Mouse (Mus musculus) lung, embryonic 14.5 days (tissue): ENCODE measurements around the gene Fgf13. TPM values are rescaled to one million over a fixed set of nuclear protein-coding genes. Genes with fewer than 3 reads are reported as not detected.

Experiments
- ATAC-seq: fragments of 200-750 bp; cut with Nextera tagmentation; 2 replicates; pipeline ENCODE4 v1.8.0; 2017; ENCODE audit warnings: mild to moderate bottlenecking, moderate TSS enrichment, moderate library complexity; ENCODE audit not compliant: insufficient read depth
- DNase-seq: peaks from one replicate; pipeline ENCODE4 v3.0.0-alpha.2; 2015
- H3K27ac ChIP-seq: fragments of 300-500 bp; sonication (generic); 2 replicates; pipeline ENCODE4 v1.5.1; 2014; ENCODE audit warnings: low read depth, mild to moderate bottlenecking, moderate library complexity
- H3K27me3 ChIP-seq: fragments of 300-500 bp; sonication (generic); 2 replicates; pipeline ENCODE4 v1.6.1; 2014; ENCODE audit warnings: low read length, control low read depth; ENCODE audit not compliant: insufficient read depth
- H3K36me3 ChIP-seq: fragments of 300-500 bp; sonication (generic); 2 replicates; pipeline ENCODE4 v1.6.1; 2014; ENCODE audit warnings: control low read depth; ENCODE audit not compliant: insufficient read depth
- H3K4me1 ChIP-seq: fragments of 300-500 bp; sonication (generic); 2 replicates; pipeline ENCODE4 v1.6.1; 2014; ENCODE audit warnings: antibody characterized with exemption, control low read depth; ENCODE audit not compliant: insufficient read depth
- H3K4me2 ChIP-seq: fragments of 300-500 bp; sonication (generic); 2 replicates; pipeline ENCODE4 v1.6.1; 2014; ENCODE audit warnings: mild to moderate bottlenecking
- H3K4me3 ChIP-seq: fragments of 300-500 bp; sonication (generic); 2 replicates; pipeline ENCODE4 v1.5.1; 2014; ENCODE audit warnings: low read depth, low read length
- H3K9ac ChIP-seq: fragments of 300-500 bp; sonication (generic); 2 replicates; pipeline ENCODE4 v1.6.1; 2014
- H3K9me3 ChIP-seq: fragments of 300-500 bp; sonication (generic); 2 replicates; pipeline ENCODE4 v1.6.1; 2016; ENCODE audit warnings: low read depth, low read length, control low read depth
- CTCF ChIP-seq: IDR thresholded peaks from 2 replicates; pipeline ENCODE4 v1.5.1; 2016; ENCODE audit warnings: antibody characterized with exemption, low read depth
- WGBS: fragments of 180-500 bp; shearing (Covaris S2); extraction: QIAGEN DNeasy Blood & Tissue Kit; methylation state at CpG from one replicate; pipeline ENCODE4 v1.1.7; 2014; 5-methylcytosine and 5-hydroxymethylcytosine counted together
- polyA plus RNA-seq: library from polyadenylated mRNA; unstranded; fragments of >200 nt; fragmentation: Nextera tagmentation; extraction: Ambion mirVana; gene quantifications from 2 replicates; pipeline ENCODE4 v1.2.1, GENCODE M21; 2014

Fgf13 gene
- polyA plus RNA-seq, 1 experiment from 2014 or later: 3.0 TPM

- 0 out of 2 replicates have a peak, but pooled peaks cover 6% of the 10 kb centered on the region for H3K27me3 ChIP-seq
- WGBS: 11% methylated on average over 8 of the region's 8 CpGs
- no peak overlapping the region for H3K9ac ChIP-seq
- H3K36me3 ChIP-seq: no peaks in the 10 kb centered on the region
- no peak overlapping the region for H3K27ac ChIP-seq
- no peaks in the 10 kb centered on the region for H3K9me3 ChIP-seq
- peak overlapping the region; percentile 44 for H3K4me3 ChIP-seq
- ATAC-seq (peak; percentile 78), DNase-seq (peak; percentile 66)
- peak overlapping the region; percentile 64 for H3K4me2 ChIP-seq
- no peaks in the 10 kb centered on the region for H3K4me1 ChIP-seq
- TF ChIP-seq CTCF: peak; percentile 62
Measured at GRCm38 (mm10) chrX:59134928-59135361, 432.9 kb downstream of the Fgf13 start.

DNA sequence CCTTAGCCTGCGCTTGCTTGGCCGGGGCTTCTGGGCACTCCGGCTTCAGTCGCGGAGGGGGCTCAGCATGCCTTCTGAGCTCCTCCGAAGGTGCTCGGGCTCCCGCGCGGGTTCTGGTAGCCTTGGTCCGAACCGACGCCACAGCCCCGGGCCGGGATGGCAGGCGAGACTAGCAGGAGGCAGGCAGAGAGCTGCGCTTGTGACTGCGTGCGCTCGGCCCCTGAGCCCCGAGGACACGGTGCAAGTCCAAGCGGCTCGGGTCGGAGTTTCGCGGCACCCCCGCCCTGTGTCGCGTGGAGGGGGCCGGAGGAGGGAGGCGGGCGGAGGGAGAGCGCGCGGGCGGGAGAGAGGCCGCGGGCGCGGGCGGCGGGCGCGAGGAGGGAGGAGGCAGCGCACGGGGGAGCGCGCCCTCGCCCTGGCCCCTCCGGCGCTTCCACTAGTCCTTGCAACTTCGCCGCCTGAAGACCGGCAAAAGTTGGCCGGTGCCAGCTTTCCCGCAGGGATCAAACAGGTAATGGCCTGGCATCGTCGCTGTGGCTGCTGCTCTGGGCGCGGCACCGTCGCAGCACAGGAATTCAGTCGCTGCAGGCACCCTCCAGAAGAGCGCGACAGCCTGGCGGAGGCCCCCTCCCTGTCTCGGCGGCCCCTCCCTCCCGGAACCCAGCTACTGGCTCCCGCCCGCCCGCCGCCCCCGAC, 433.6 kb downstream of the Fgf13 start:
- Histone ChIP-seq H3K36me3 (no peaks in the 10 kb centered on the region), H3K27ac (no peak overlapping the region), H3K4me2 (peak overlapping the region; percentile 64), H3K4me3 (peak overlapping the region; percentile 44), H3K9ac (peak overlapping the region; percentile 34; the same call in 1 of the 2 replicates), H3K27me3 (0 out of 2 replicates have a peak, but pooled peaks cover 6% of the 10 kb centered on the region), H3K4me1 (no peaks in the 10 kb centered on the region), H3K9me3 (no peaks in the 10 kb centered on the region)
- ATAC-seq: peak; percentile 86
- no peak for TF ChIP-seq CTCF
- DNase-seq: peak; percentile 15
- 10% methylated on average over 39 of the region's 75 CpGs for WGBS

GRCm38 (mm10) chrX:59133834-59134165, 434.1 kb downstream of the Fgf13 start:
- Histone ChIP-seq H3K4me3 (peak overlapping the region; percentile 44), H3K27ac (no peak overlapping the region), H3K9ac (peak overlapping the region; percentile 34; the same call in 1 of the 2 replicates), H3K4me2 (peak overlapping the region; percentile 64), H3K9me3 (no peaks in the 10 kb centered on the region), H3K27me3 (0 out of 2 replicates have a peak, but pooled peaks cover 6% of the 10 kb centered on the region), H3K36me3 (no peaks in the 10 kb centered on the region), H3K4me1 (no peaks in the 10 kb centered on the region)
- ATAC-seq (no peak), DNase-seq (peak; percentile 4)
- WGBS: 13% methylated on average over 24 of the region's 24 CpGs
- no peak for TF ChIP-seq CTCF

DNA sequence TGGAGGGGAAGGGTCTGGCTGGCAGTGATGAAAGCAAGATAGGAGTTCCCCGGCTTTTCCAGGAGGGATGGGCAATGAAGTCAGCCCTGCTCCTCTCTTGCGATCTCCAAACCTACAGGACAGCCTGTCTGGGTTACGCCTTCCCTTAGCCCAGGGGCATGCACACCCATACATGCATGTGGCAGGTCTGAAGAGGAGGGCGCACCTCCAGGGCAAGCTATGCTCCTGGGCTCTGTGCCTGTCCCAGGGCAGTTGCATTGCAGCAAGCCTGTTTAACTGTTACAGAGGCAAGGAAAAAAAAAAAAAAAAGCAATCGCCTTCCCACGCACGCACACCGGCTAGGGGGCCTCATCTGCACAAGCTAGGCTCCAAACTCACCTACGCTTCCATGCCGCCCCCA, 434.5 kb downstream of the Fgf13 start:
- WGBS: 19% methylated on average over 10 of the region's 10 CpGs
- H3K9ac ChIP-seq: no peak overlapping the region
- H3K9me3 ChIP-seq: no peaks in the 10 kb centered on the region
- H3K4me2 ChIP-seq: peak overlapping the region; percentile 64
- ATAC-seq: peak; percentile 42; the same call in 1 of the 2 replicates
- H3K36me3 ChIP-seq: no peaks in the 10 kb centered on the region
- peak; percentile 4 for DNase-seq
- H3K4me3 ChIP-seq: peak overlapping the region; percentile 44
- no peak for TF ChIP-seq CTCF
- no peak overlapping the region for H3K27ac ChIP-seq
- 0 out of 2 replicates have a peak, but pooled peaks cover 6% of the 10 kb centered on the region for H3K27me3 ChIP-seq
- H3K4me1 ChIP-seq: no peaks in the 10 kb centered on the region

DNA sequence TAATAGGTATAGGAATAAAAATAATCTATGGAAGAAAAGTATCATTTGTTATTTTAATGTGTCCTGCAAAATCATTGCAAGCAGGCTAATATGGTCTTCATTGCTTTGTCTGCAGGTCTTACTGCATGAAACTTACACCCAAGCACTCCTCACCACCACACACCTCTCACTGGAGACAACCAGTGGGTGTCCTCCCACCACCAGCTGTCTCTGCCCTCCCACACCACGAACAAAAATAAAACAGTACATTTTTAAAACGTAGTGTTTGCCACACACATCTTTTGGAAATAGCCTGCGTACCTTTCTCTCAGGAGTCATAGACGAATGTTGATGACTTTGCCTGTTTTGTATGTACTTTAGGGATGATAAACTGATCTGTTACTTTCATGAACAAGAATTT, 441.2 kb downstream of the Fgf13 start:
- Histone ChIP-seq H3K9me3 (no peaks in the 10 kb centered on the region), H3K27me3 (no peaks in the 10 kb centered on the region), H3K4me2 (no peak overlapping the region), H3K4me3 (no peak overlapping the region), H3K27ac (no peak overlapping the region), H3K4me1 (no peaks in the 10 kb centered on the region), H3K36me3 (no peaks in the 10 kb centered on the region), H3K9ac (no peak overlapping the region)
- DNase-seq: no peak
- WGBS: 63% methylated on average over 4 of the region's 4 CpGs
- no peak for ATAC-seq
- no peak for TF ChIP-seq CTCF

GRCm38 (mm10) chrX:59113187-59113586, 454.7 kb downstream of the Fgf13 start:
- Histone ChIP-seq H3K27ac (no peak overlapping the region), H3K9ac (no peak overlapping the region), H3K36me3 (no peaks in the 10 kb centered on the region), H3K27me3 (no peaks in the 10 kb centered on the region), H3K4me2 (no peak overlapping the region), H3K4me1 (no peaks in the 10 kb centered on the region), H3K4me3 (no peak overlapping the region), H3K9me3 (no peaks in the 10 kb centered on the region)
- no peak for TF ChIP-seq CTCF
- DNase-seq (no peak), ATAC-seq (no peak)

DNA sequence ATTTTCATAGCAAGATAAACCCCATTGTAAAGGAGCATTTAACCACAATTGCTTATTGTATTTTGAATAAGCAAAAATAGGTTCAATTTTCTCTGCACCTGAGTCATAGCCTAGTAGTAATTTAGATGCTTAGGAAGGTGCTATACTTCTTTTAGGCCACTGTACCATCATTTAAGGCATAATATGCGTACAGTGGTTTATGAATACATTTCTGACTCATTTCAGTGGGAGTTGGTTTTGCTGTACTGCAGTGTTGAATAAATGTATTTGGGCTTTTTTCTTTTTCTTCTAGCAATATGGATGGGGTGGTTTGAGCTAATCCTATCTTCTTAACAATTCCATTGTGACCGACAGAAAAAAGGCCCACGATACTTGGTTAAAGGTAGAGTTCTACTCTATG, 481.9 kb downstream of the Fgf13 start:
- 92% methylated on average over 3 of the region's 3 CpGs for WGBS
- H3K27me3 ChIP-seq: no peaks in the 10 kb centered on the region
- no peak for DNase-seq
- no peak for ATAC-seq
- no peak for TF ChIP-seq CTCF
- H3K4me1 ChIP-seq: no peaks in the 10 kb centered on the region
- H3K36me3 ChIP-seq: no peaks in the 10 kb centered on the region
- H3K27ac ChIP-seq: no peak overlapping the region
- H3K9me3 ChIP-seq: no peaks in the 10 kb centered on the region
- no peak overlapping the region for H3K4me2 ChIP-seq
- H3K4me3 ChIP-seq: no peak overlapping the region
- H3K9ac ChIP-seq: no peak overlapping the region
